Mouse (Mus musculus): ENCODE measurements around the gene Rpp25.

DNA sequence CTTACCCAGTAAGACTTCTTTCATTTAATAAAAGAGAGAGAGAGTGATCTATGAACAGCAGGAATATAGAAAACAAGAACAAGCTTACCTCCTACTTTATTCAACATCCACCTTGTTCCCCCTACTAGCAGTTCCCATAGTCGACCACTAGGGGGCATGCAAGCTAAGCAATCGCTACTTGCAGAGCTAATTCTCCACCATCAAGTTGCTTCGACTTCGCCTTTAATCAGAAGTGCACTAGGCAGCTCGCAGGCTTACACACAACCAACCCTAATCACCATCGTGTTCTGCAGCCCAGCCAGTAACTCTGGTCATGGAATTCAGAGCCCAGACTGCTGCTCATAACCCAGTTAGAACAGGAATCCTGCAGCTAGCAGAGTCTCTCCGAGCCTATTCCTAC is 18.1 kb upstream of the Rpp25 start:
- TF ChIP-seq CTCF (IDR thresholded peaks at IDR 0.05; ENCODE audit: borderline replicate concordance, insufficient read depth, low read depth, low read length) = peak; percentile 94
- TF ChIP-seq POLR2A (IDR thresholded peaks at IDR 0.05; ENCODE audit: borderline replicate concordance, insufficient read depth, low read length) = no peak

Measured in cerebellum, adult 2 months (tissue).